Mouse (Mus musculus) left cerebral cortex, adult 9 months (tissue): ENCODE measurements at regions not wholly inside any gene's neighbourhood (a gene's known extent, or its start where the extent isn't known, plus 50 kb on each side); places are given as distances from the start of the nearest gene placed in this dataset.

Experiments used
- DNase-seq, 2 experiments: peaks; one replicate each; pipeline ENCODE4 v3.0.0; 2022; ENCODE audit warnings: low spot score in 2 of 2

- DNase-seq: peak; percentile 36 to 47
Observed at GRCm38 (mm10) chr17:47177671-47178246, 167.4 kb upstream of the Ubr2 start.

GRCm38 (mm10) chr17:47176328-47176727, 166.0 kb upstream of the Ubr2 start:
- DNase-seq: no peak

GRCm38 (mm10) chr17:47174748-47175215, 164.4 kb upstream of the Ubr2 start:
- DNase-seq: peak in 1 of 2 experiments; percentile 72

- no peak for DNase-seq
Observed at GRCm38 (mm10) chr17:47171801-47172200, 161.4 kb upstream of the Ubr2 start.

GRCm38 (mm10) chr17:47170978-47171593, 160.7 kb upstream of the Ubr2 start:
- no peak for DNase-seq

- no peak for DNase-seq
Observed at GRCm38 (mm10) chr17:47168105-47168504, 157.7 kb upstream of the Ubr2 start.

GRCm38 (mm10) chr17:47163677-47164340, 153.5 kb upstream of the Ubr2 start:
- DNase-seq: no peak

- DNase-seq: no peak
Observed at GRCm38 (mm10) chr17:47162459-47162858, 152.1 kb upstream of the Ubr2 start.

- no peak for DNase-seq
Observed at GRCm38 (mm10) chr17:47156237-47156636, 145.9 kb upstream of the Ubr2 start.

- DNase-seq: no peak
Observed at GRCm38 (mm10) chr17:47151557-47152278, 141.4 kb upstream of the Ubr2 start.

GRCm38 (mm10) chr17:47151193-47151556, 140.8 kb upstream of the Ubr2 start:
- DNase-seq: no peak

- DNase-seq: no peak
Observed at GRCm38 (mm10) chr17:47150636-47151035, 140.3 kb upstream of the Ubr2 start.

- DNase-seq: no peak
Observed at GRCm38 (mm10) chr17:47149662-47150061, 139.3 kb upstream of the Ubr2 start.

GRCm38 (mm10) chr17:47149158-47149557, 138.8 kb upstream of the Ubr2 start:
- DNase-seq: no peak

- DNase-seq: no peak
Observed at GRCm38 (mm10) chr17:47146640-47147039, 136.3 kb upstream of the Ubr2 start.

- DNase-seq: no peak
Observed at GRCm38 (mm10) chr17:47145590-47145989, 135.2 kb upstream of the Ubr2 start.

- DNase-seq: no peak
Observed at GRCm38 (mm10) chr17:47144996-47145395, 134.6 kb upstream of the Ubr2 start.

- no peak for DNase-seq
Observed at GRCm38 (mm10) chr17:47144460-47144859, 134.1 kb upstream of the Ubr2 start.

- DNase-seq: no peak
Observed at GRCm38 (mm10) chr17:47143898-47144297, 133.5 kb upstream of the Ubr2 start.

- DNase-seq: no peak
Observed at GRCm38 (mm10) chr17:47142885-47143284, 132.5 kb upstream of the Ubr2 start.

GRCm38 (mm10) chr17:47142276-47142675, 131.9 kb upstream of the Ubr2 start:
- no peak for DNase-seq

GRCm38 (mm10) chr17:47141843-47142215, 131.5 kb upstream of the Ubr2 start:
- peak in 1 of 2 experiments; percentile 51 for DNase-seq
